Mouse (Mus musculus) hindbrain, embryonic 11.5 days (tissue): ENCODE measurements around the gene Fcho2. TPM values are rescaled to one million over a fixed set of nuclear protein-coding genes. Genes with fewer than 3 reads are reported as not detected.
A peak's percentile ranks its signal among the peaks of the same experiment; 100 is the strongest.

Experiments
- ATAC-seq: fragments of 200-750 bp; cut with Nextera tagmentation; 2 replicates; pipeline ENCODE4 v1.8.0; 2017; ENCODE audit warnings: mild to moderate bottlenecking, moderate TSS enrichment, moderate library complexity; ENCODE audit not compliant: low FRiP score
- DNase-seq: peaks from one replicate; pipeline ENCODE4 v3.0.0-alpha.2; 2015; ENCODE audit warnings: low spot score
- H3K27ac ChIP-seq: fragments of 300-500 bp; sonication (generic); 2 replicates; pipeline ENCODE4 v1.5.1; 2014; ENCODE audit warnings: mild to moderate bottlenecking, low read depth, low read length
- H3K27me3 ChIP-seq: fragments of 300-500 bp; sonication (generic); 2 replicates; pipeline ENCODE4 v1.6.1; 2014; ENCODE audit warnings: mild to moderate bottlenecking, low read length, moderate library complexity, mixed read lengths; ENCODE audit not compliant: control insufficient read depth, insufficient read depth
- H3K36me3 ChIP-seq: fragments of 300-500 bp; sonication (generic); 2 replicates; pipeline ENCODE4 v1.6.1; 2014; ENCODE audit warnings: mild to moderate bottlenecking, low read length, moderate library complexity, mixed read lengths; ENCODE audit not compliant: control insufficient read depth, insufficient read depth
- H3K4me1 ChIP-seq: fragments of 300-500 bp; sonication (generic); replicated peaks from 2 replicates; pipeline ENCODE4 v1.6.1; 2014; ENCODE audit warnings: low read length, mixed read lengths; ENCODE audit not compliant: control insufficient read depth, insufficient read depth
- H3K4me2 ChIP-seq: fragments of 300-500 bp; sonication (generic); replicated peaks from 2 replicates; pipeline ENCODE4 v1.6.1; 2014; ENCODE audit warnings: mild to moderate bottlenecking, low read depth, low read length
- H3K4me3 ChIP-seq: fragments of 300-500 bp; sonication (generic); 2 replicates; pipeline ENCODE4 v1.5.1; 2014; ENCODE audit warnings: low read depth, low read length
- H3K9ac ChIP-seq: fragments of 300-500 bp; sonication (generic); 2 replicates; pipeline ENCODE4 v1.6.1; 2014; ENCODE audit warnings: low read depth, low read length
- H3K9me3 ChIP-seq: fragments of 300-500 bp; sonication (generic); 2 replicates; pipeline ENCODE4 v1.6.1; 2016; ENCODE audit warnings: low read length; ENCODE audit not compliant: control insufficient read depth
- WGBS: fragments of 180-500 bp; shearing (Covaris S2); extraction: QIAGEN DNeasy Blood & Tissue Kit; methylation state at CpG from one replicate; pipeline ENCODE4 v1.1.7; 2014; 5-methylcytosine and 5-hydroxymethylcytosine counted together
- polyA plus RNA-seq: library from polyadenylated mRNA; unstranded; fragments of >200 nt; fragmentation: Nextera tagmentation; extraction: Ambion mirVana; gene quantifications from 2 replicates; pipeline ENCODE4 v1.2.1, GENCODE M21; 2014

Gene Fcho2
- polyA plus RNA-seq, 1 experiment from 2014 or later, result 35.5 TPM

DNA sequence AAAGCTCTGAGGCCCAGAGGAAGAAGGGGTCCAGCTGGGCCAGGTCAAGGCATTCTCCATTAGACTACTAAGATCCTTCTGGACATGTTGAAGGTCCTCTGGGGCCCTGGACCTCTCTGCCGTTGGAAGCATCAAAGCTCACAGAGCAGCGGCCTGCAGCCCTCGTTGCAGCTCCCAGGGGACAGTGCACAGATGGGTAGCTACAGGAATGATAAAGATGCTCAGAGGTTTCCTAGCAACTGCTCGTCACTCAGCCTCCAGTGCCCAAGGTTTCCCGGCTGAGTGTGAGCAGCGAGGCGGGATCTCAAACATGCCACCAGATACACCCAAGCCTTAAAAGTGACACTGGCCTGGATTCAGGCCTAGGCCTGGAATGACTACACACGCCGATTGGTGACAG is 127.3 kb downstream of the Fcho2 start:
- Histone ChIP-seq H3K4me1 (no peaks in the 10 kb centered on the region), H3K36me3 (no peaks in the 10 kb centered on the region), H3K27me3 (no peaks in the 10 kb centered on the region), H3K4me3 (no peak overlapping the region), H3K4me2 (no peak overlapping the region), H3K9me3 (no peaks in the 10 kb centered on the region), H3K9ac (no peak overlapping the region), H3K27ac (no peak overlapping the region)
- ATAC-seq, result peak; percentile 53; the same call in 1 of the 2 replicates
- DNase-seq, result peak; percentile 53
- 52% methylated on average over 9 of the region's 9 CpGs for WGBS

DNA sequence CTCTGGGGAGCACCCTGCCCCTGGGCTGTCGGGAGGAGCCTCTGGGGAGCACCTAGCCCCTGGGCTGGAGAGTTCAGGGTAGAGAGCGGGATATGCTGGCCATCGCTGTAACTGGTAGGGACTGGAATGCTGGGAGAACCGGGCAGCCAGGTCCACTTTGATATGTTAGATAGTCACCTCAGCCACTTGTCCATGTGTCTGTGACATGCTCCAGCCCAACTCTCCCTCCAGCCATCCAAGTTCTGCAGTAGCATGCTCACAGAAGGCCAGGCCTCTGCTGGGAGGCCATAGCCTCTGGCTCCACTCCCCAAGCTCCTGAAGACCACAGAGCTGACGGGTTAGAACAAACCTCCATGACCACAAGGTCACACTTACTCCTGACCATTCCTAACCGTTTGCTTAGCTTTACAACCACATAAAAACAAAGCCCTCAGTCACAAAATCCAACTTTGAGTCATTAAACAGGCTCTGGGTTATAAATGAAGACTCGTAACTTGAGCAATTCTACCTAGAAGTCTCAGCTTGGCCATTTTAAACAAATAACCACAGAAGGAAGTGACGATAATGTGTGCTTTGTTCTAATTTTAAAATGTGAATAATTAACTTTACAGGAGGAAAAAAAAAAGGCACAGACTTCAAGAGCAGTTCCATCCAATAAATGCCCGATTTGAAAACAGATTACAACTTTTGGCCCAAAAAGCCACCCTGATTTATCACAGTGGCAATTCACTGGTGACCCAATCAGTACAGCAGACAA is 130.9 kb downstream of the Fcho2 start:
- no peak overlapping the region for H3K4me3 ChIP-seq
- ATAC-seq (no peak), DNase-seq (no peak)
- no peaks in the 10 kb centered on the region for H3K36me3 ChIP-seq
- 80% methylated on average over 9 of the region's 9 CpGs for WGBS
- no peak overlapping the region for H3K9ac ChIP-seq
- no peaks in the 10 kb centered on the region for H3K4me1 ChIP-seq
- no peak overlapping the region for H3K4me2 ChIP-seq
- no peaks in the 10 kb centered on the region for H3K9me3 ChIP-seq
- H3K27me3 ChIP-seq, result no peaks in the 10 kb centered on the region
- H3K27ac ChIP-seq, result no peak overlapping the region

DNA sequence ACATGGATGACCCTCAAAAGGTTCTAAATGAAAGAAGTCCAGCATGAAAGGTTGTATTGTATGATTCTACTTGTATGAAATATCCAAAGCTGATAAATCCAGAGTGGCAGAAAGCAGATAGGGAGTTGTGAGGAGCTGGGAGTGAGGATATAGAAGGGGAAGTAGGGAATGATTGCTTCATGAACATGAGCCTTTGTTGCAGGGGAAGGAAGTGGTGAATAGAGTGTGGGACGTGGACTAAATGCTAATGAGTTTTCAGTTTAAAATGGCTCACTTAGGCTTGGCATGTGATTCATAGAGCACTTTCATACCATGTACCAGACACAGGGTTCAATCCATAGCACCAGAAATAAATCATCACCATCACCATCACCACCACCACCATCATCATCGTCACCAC is 131.8 kb downstream of the Fcho2 start:
- Histone ChIP-seq H3K9ac (no peak overlapping the region), H3K36me3 (no peaks in the 10 kb centered on the region), H3K27ac (no peak overlapping the region), H3K4me3 (no peak overlapping the region), H3K9me3 (no peaks in the 10 kb centered on the region), H3K4me1 (no peaks in the 10 kb centered on the region), H3K4me2 (no peak overlapping the region), H3K27me3 (no peaks in the 10 kb centered on the region)
- 91% methylated on average over 2 of the region's 2 CpGs for WGBS
- ATAC-seq (no peak), DNase-seq (no peak)

DNA sequence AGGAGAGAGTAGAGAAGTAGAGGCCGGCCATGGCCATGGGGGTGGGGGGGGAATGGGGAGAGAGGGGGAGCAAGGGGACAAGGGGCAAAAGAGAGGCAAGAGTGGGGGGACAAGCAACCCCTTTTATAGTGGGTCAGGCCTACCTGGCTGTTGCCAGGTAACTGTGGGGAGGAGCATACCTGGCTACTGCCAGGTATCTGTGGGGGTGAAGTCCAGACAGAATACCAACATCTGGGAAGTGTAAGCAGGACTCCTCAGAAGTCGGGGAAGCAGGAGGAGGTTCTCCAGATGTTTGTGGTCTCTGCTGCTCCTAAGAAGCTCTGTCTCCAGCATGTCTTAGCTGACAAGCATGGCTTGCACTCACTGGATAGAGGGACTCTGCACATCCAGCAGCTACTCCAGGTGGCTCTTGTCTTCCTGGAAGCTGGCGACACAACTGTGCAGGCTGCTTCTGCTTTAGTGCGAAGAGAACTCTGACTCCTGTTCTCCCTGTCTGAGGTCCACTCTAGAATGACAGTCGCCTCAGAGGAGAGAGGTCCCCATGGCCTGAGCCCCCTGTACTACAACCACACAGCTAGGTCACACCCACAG is 134.7 kb downstream of the Fcho2 start:
- H3K4me1 ChIP-seq, result no peaks in the 10 kb centered on the region
- DNase-seq (no peak), ATAC-seq (no peak)
- H3K36me3 ChIP-seq, result no peaks in the 10 kb centered on the region
- no peaks in the 10 kb centered on the region for H3K9me3 ChIP-seq
- H3K4me2 ChIP-seq, result no peak overlapping the region
- no peak overlapping the region for H3K27ac ChIP-seq
- WGBS, result 87% methylated on average over 4 of the region's 5 CpGs
- H3K27me3 ChIP-seq, result no peaks in the 10 kb centered on the region
- no peak overlapping the region for H3K9ac ChIP-seq
- no peak overlapping the region for H3K4me3 ChIP-seq

DNA sequence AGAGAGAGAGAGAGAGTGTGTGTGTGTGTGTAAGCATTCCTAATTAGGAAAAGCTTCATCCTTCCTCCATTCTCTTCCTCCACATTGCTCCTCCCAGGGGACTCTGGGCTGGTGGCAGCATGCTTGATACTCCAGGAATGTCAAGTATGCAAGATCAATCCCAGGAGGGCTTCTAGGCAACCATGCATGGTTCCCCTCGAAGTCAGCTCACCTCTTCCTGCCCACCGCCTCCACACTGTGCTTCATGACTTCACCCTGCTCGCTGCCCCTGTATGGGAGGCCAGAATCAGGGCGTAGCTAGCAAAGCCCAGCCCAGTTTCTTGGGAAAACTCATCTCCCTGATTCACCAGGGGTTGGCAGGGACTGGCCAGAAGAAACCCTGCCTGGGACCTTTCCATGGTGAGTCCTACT is 135.6 kb downstream of the Fcho2 start:
- Histone ChIP-seq H3K27me3 (no peaks in the 10 kb centered on the region), H3K9ac (no peak overlapping the region), H3K4me1 (no peaks in the 10 kb centered on the region), H3K4me2 (no peak overlapping the region), H3K9me3 (no peaks in the 10 kb centered on the region), H3K27ac (no peak overlapping the region), H3K4me3 (no peak overlapping the region), H3K36me3 (no peaks in the 10 kb centered on the region)
- DNase-seq, result no peak
- no peak for ATAC-seq
- WGBS, result 44% methylated on average over 4 of the region's 4 CpGs

DNA sequence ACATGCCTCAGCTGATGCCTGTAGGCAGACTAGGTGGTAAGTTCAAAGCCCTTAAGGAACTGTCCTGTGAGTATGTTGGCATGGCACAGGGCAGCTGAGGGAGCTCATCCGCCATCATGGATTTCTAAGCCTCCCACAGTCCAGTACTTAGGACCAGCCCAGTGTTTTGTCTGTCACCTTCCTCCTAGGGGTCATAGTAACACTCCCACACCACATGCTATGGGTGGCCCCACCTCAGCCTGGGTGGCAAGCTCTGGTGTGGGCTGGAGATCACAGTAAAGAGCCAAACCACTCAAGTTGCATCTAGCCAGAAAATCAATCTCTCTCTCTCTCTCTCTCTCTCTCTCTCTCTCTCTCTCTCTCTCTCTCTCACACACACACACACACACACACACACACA is 136.0 kb downstream of the Fcho2 start:
- Histone ChIP-seq H3K4me1 (no peaks in the 10 kb centered on the region), H3K9ac (no peak overlapping the region), H3K36me3 (no peaks in the 10 kb centered on the region), H3K27me3 (no peaks in the 10 kb centered on the region), H3K4me3 (no peak overlapping the region), H3K27ac (no peak overlapping the region), H3K9me3 (no peaks in the 10 kb centered on the region), H3K4me2 (no peak overlapping the region)
- 77% methylated on average over 1 of the region's 1 CpGs for WGBS
- ATAC-seq, result no peak
- no peak for DNase-seq

DNA sequence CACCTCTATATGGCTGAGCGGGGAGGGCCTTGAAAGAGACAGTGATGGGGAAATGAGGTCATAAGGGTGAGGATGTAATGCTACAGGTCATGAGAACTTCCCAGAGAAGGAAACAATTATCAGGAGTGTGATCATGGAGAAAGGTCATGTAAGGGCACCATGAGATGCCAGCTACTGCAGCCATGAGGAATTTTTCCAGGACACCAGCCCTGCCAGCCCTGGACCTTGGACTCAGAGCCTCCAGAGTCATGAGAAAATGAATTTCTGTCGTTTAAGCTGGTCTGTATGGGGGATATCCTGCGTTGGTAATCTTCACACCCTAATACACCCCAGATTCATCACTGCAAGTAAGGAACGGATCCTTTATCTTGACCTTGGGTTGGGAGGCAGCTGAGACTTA is 141.3 kb downstream of the Fcho2 start:
- Histone ChIP-seq H3K27ac (no peak overlapping the region), H3K36me3 (no peaks in the 10 kb centered on the region), H3K9ac (no peak overlapping the region), H3K4me3 (no peak overlapping the region), H3K27me3 (no peaks in the 10 kb centered on the region), H3K4me2 (no peak overlapping the region), H3K4me1 (no peaks in the 10 kb centered on the region), H3K9me3 (no peaks in the 10 kb centered on the region)
- DNase-seq (no peak), ATAC-seq (no peak)
- WGBS, result 75% methylated on average over 4 of the region's 4 CpGs
